Mouse (Mus musculus): ENCODE results near the gene Basp1. TPM values are rescaled to one million over a fixed set of nuclear protein-coding genes. Genes with fewer than 3 reads are reported as not detected.

Basp1 gene
- polyA plus RNA-seq (2012; rRNA removed) = 346 and 601 TPM in 2 replicates

DNA sequence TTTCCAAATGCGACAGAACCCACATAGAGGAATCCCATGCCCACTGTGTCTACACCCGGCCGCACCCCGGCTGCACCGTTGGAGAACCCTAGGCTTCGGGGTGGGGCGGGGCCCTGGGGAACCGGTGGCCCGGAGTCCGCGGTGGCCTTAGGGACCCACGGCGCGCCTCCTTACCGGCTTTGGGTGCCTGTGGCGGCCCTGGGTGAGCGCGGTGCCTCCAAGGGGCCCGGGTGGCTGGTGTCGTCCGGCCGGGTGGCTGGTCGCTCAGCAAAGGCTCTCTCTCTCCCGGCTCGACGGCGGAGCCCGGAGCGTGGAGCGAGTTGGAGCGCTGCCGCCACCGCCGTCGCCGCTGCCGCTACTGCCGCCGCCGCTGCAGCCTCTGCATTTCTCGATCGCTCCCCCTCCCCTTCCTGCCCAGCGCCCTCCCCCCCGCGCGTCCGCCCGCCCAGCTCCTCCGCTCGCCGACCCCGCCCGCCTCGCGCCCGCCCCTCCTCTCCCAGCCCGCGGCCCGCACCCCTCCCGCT lies at the start of gene Basp1:
Basp1 (minus strand) TSS at position 387 of the 524 bp plus-strand sequence.

Other genes with a start within 250 kb of the Basp1 start
- 43.4 and 90.8 TPM in 2 replicates for gene Myo10, start 208.8 kb upstream of the Basp1 start, polyA plus RNA-seq (2012; rRNA removed)

Measured in central nervous system, embryonic 11.5 days (tissue).